Mouse (Mus musculus): Measurements from ENCODE around the gene Trim59.

DNA sequence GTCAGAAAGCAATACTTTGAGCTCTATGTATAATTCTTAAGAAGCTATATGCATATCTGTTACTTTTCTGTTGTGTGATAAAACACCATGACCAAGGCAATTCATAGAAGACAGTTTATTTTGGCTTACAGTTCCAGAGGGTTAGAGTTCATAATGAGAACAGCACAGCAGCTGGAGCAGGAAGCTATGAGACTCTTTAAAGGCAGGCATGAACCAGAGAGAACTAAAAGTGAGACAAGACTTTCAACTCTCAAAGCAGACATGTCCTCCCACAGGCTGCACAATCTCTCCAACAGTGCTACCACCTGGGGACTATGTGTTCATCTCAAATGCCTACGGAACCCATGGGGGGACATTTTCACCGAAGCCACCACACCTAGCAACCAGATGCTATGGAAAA is 4.5 kb downstream of the Trim59 start:
- TF ChIP-seq CTCF (IDR thresholded peaks at IDR 0.05; ENCODE audit: borderline replicate concordance, control insufficient read depth, extremely low read depth, insufficient read depth, low read length, poor library complexity) = no peak
- no peak for TF ChIP-seq POLR2A (IDR thresholded peaks at IDR 0.05; ENCODE audit: control insufficient read depth, extremely low read depth, insufficient read depth, low read length, poor library complexity)
